Mouse (Mus musculus): ENCODE results near the gene Tenm4.
A peak's percentile ranks its signal among the peaks of the same experiment; 100 is the strongest.

The Tenm4 gene

GRCm38 (mm10) chr7:96170924-96171595 is at the start of gene Tenm4:
Tenm4 (plus strand) TSS chr7:96171246.
- DNase-seq (ENCODE audit: extremely low read depth, low read depth, low spot score) = no peak

- DNase-seq (ENCODE audit: extremely low read depth, low read depth, low spot score) = no peak
Observed at GRCm38 (mm10) chr7:96130763-96131162, 40.3 kb upstream of the Tenm4 start.

- no peak for DNase-seq (ENCODE audit: extremely low read depth, low read depth, low spot score)
Observed at GRCm38 (mm10) chr7:96131175-96131574, 39.9 kb upstream of the Tenm4 start.

- no peak for DNase-seq (ENCODE audit: extremely low read depth, low read depth, low spot score)
Observed at GRCm38 (mm10) chr7:96136497-96136961, 34.5 kb upstream of the Tenm4 start.

GRCm38 (mm10) chr7:96141876-96142275 is 29.2 kb upstream of the Tenm4 start:
- no peak for DNase-seq (ENCODE audit: extremely low read depth, low read depth, low spot score)

- no peak for DNase-seq (ENCODE audit: extremely low read depth, low read depth, low spot score)
Observed at GRCm38 (mm10) chr7:96142973-96143596, 28.0 kb upstream of the Tenm4 start.

GRCm38 (mm10) chr7:96147436-96147835 is 23.6 kb upstream of the Tenm4 start:
- peak; percentile 91 for DNase-seq (ENCODE audit: extremely low read depth, low read depth, low spot score)

- DNase-seq (ENCODE audit: extremely low read depth, low read depth, low spot score) = no peak
Observed at GRCm38 (mm10) chr7:96148191-96148590, 22.9 kb upstream of the Tenm4 start.

GRCm38 (mm10) chr7:96151277-96151676 is 19.8 kb upstream of the Tenm4 start:
- DNase-seq (ENCODE audit: extremely low read depth, low read depth, low spot score) = no peak

- no peak for DNase-seq (ENCODE audit: extremely low read depth, low read depth, low spot score)
Observed at GRCm38 (mm10) chr7:96151961-96152360, 19.1 kb upstream of the Tenm4 start.

- DNase-seq (ENCODE audit: extremely low read depth, low read depth, low spot score) = no peak
Observed at GRCm38 (mm10) chr7:96152431-96152830, 18.6 kb upstream of the Tenm4 start.

- DNase-seq (ENCODE audit: extremely low read depth, low read depth, low spot score) = no peak
Observed at GRCm38 (mm10) chr7:96152924-96153359, 18.1 kb upstream of the Tenm4 start.

- DNase-seq (ENCODE audit: extremely low read depth, low read depth, low spot score) = no peak
Observed at GRCm38 (mm10) chr7:96154025-96154424, 17.0 kb upstream of the Tenm4 start.

- peak; percentile 88 for DNase-seq (ENCODE audit: extremely low read depth, low read depth, low spot score)
Observed at GRCm38 (mm10) chr7:96156481-96157255, 14.4 kb upstream of the Tenm4 start.

GRCm38 (mm10) chr7:96164141-96164540 is 6.9 kb upstream of the Tenm4 start:
- no peak for DNase-seq (ENCODE audit: extremely low read depth, low read depth, low spot score)

GRCm38 (mm10) chr7:96168921-96169320 is 2.1 kb upstream of the Tenm4 start:
- peak; percentile 87 for DNase-seq (ENCODE audit: extremely low read depth, low read depth, low spot score)

- peak; percentile 90 for DNase-seq (ENCODE audit: extremely low read depth, low read depth, low spot score)
Observed at GRCm38 (mm10) chr7:96171596-96172563, 834 bp downstream of the Tenm4 start.

- DNase-seq (ENCODE audit: extremely low read depth, low read depth, low spot score) = no peak
Observed at GRCm38 (mm10) chr7:96176781-96177180, 5.7 kb downstream of the Tenm4 start.

- peak; percentile 94 for DNase-seq (ENCODE audit: extremely low read depth, low read depth, low spot score)
Observed at GRCm38 (mm10) chr7:96181751-96182150, 10.7 kb downstream of the Tenm4 start.

- no peak for DNase-seq (ENCODE audit: extremely low read depth, low read depth, low spot score)
Observed at GRCm38 (mm10) chr7:96183195-96183594, 12.1 kb downstream of the Tenm4 start.

- DNase-seq (ENCODE audit: extremely low read depth, low read depth, low spot score) = no peak
Observed at GRCm38 (mm10) chr7:96185411-96185810, 14.4 kb downstream of the Tenm4 start.

All from fat pad, adult 2 months (tissue).